Mouse (Mus musculus) fat pad, adult 2 months (tissue): ENCODE data around the gene Camk2d.

Experiments
- DNase-seq: peaks from one replicate; pipeline ENCODE4 v3.0.0-alpha.2; 2011; ENCODE audit warnings: low read depth, low spot score; ENCODE audit errors: extremely low read depth

Camk2d gene

DNA sequence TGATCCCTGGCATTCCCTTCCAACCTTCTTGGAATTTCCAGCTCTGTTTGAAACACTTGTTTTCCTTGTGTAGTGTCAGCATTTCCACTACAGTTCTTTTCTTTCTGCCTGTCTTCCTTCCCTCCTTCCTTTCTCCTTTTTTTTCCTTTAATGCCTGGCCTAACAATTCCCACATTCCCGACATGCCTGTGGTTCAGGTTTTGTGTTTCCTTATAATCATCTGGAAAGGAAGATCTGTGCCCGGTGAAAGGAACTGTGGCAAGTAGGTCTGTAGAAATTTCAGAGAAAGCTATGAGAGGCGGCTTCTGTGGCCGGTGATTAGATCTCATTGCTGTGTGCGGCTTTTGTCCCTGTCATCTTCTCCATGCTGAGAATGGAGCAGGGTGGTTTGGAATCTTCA, 139.1 kb downstream of the Camk2d start:
- no peak for DNase-seq

DNA sequence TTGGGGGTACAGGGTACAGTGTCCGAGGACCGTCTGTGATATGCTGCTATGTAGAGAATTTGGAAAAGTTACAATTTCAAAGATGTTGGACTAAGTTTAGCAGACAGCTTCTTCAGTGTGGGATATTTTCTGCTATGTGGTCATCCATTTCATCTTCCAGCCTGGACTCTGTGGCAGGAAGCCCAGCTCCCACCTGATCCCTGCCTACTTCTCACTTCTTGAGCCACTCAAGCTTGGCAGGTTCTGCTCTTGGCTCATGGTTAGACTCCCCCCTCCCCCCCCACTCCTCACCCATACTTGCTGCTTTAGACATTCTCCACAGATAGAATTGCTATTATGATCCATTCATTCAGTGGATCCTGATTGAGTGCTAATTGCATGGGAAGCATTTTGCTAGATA, 141.0 kb downstream of the Camk2d start:
- DNase-seq: no peak

DNA sequence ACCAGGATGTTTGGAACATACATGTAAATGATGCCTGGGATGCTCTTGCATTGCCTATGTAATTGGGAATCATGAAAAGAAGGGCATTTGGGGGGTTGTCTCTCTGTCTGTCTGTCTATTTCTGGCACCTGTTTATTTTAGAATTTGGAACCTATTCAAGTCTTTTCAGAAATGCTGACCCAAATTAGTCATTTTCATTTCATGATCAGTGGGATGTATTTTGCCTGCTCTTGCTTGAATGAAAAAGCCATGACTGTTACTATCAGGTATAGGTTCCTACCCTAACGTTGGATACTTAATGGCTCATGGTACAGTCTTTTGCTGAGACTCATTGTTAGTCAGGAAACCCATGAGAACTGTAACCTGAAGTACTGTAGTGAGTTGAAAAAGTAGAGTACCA, 144.0 kb downstream of the Camk2d start:
- no peak for DNase-seq

DNA sequence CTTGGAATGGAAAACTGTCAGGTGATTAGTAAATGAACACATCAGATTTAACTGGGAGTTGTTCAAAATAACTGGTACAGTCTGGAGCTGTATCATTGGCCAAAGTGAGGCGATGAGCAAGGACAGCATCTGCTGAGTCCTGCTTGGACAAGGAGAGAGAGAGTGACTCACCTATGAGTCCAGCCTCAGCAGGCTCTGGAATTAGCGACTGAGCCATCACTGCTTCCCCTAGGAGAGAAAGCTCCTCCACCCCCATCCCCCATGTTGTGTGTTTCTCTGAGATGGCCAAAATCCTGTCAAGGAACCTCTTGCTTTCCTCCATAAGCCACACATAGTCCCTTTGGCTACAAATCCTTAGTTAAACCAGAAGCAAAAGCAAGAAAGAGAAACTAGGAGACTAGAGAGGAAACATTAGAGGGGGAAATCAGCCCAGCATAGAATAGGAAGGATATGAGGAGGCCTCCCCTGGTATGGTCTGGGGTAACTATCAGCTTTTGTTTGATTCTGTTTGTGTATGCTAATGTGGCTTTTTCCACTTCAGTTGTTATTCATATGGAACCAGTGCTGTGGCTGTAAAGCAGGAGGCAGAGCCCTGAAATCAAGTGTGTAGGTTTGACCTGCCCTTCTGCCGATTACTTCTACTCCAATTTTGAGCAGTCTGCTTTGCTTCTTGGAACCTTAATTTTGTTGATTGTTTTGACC, 148.5 kb downstream of the Camk2d start:
- no peak for DNase-seq

DNA sequence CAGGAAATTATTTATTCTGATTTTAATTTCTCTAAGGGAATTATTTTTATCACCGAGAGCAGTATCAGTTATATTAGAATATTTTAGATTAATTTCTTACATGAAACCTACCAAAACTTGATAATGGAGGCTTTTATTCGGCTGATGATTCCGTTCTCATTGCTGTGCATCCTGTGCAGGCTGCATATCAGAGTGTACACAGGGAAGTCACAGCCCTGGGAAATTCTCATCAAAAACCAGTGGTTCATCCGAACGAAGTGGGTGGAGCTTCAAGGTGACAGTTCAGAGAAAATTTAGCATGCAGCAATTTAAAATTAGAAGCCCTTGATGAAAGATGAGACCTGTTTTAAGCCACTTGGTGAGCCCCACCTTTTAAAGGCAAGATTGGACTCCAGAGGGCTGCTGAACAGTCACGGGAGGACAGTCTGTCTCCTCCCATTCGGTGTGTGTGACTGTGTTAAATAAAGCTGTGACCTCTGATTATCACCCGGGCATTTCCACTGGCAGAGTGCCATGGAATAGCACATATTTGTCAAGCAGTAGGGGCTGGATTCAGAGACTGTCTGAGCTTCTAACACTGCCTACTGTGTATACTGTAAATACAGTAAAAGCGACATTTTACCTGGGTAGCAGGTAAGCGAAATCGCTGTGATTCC, 150.2 kb downstream of the Camk2d start:
- no peak for DNase-seq

DNA sequence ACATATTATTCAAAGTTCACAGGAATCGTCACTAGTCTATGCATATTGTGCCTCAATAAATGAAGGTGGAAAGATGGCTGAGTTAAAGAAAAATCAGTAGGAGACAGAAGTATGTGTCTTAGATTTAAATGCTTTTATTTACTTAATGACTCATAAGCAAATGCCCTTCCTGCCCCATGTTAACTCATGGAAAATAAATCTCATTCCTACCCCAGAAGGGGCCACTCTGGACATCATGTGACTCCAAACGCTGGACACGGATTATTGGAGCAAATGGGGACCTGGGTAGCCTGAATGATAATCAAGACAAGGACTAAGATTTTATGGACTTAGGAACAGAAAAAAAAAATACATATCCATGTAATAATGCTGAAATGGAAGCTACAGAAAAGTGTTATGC, 151.5 kb downstream of the Camk2d start:
- DNase-seq: no peak

DNA sequence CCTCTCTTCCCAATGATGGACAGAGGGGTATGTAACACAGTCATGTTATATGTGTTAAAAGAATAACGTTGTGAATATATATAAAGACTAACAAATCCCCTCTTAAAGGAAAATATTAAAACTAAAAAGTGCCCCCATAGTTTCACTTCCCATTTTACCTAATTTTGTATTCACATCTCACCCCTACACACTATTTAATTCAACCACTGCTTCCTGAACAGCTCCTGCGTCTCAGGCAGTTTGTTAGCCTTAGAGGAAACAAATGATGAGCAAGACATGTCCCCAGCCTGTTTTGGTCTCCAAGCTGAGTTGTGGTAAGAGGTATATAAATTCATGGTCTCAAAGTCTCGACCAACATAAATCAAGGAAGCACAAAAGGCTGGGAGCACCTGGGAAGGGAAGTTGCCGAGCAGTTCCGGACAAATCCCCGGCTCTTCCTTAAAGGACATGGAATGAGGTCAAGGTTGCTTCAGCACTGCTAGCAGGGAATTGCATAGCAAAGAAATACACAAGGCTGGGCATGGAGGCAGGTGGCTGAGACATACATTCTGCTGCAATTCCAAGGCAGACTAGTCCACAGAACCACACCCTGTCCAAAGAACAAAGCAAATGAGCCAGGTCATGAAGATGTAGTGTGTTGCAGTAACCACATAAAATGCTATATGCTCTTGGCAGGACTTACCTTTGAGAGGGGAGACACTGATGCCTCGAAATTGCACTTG, 155.4 kb downstream of the Camk2d start:
- no peak for DNase-seq

DNA sequence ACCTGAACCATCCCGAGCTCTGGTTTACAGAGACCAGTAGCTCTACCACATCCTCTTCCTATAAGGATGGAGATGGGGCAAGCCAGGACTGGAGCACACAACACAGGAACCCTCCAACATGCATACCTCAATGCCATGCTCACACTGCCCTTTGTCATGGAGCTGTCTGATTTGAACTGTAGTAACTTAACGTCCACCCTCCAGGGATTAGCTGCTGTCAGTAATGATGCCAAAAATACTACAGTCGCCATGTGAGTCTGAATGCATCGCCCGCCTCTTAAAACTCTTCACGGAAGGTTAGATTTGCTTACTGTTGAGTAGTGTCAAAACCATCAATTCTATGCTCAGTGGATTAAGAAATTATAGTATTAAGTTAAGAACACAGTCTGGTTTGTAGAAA, 156.9 kb downstream of the Camk2d start:
- DNase-seq: no peak

DNA sequence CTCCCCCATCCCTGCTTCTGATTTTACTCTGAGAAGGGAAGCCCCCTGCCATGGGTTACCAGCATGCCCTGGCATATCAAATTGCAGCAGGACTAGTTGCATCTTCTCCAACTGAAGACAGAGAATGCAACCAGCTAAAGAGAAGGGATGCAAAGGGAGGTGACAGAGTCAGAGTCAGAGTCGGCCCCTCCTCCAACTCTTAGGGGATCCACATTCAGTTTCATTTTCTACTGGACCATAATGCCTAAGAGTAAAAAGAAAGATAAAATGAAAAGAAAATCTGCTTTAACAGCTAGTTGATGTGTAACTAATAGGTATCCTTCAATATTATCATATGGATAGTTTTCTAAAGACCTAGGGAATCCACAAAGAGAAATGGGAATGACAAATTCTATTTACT, 162.3 kb downstream of the Camk2d start:
- DNase-seq: no peak

DNA sequence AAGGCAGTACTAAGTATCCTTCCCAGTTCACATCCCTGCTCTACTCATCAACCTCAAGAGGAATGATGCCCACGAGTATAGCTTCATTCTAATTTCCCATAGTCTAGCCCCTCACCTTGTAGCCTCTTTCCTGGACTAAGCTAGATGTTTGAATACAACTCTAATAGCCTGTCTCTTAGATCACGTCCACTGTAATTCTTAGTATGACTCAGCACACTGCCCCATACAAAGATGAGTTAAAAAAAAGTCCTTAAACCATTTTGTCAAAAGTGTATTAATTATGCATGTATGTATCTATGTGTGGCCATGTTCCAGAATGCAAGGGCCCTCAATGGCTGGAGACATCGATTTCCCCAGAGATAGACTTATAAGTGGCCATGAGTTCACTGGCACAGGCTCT, 164.5 kb downstream of the Camk2d start:
- no peak for DNase-seq

DNA sequence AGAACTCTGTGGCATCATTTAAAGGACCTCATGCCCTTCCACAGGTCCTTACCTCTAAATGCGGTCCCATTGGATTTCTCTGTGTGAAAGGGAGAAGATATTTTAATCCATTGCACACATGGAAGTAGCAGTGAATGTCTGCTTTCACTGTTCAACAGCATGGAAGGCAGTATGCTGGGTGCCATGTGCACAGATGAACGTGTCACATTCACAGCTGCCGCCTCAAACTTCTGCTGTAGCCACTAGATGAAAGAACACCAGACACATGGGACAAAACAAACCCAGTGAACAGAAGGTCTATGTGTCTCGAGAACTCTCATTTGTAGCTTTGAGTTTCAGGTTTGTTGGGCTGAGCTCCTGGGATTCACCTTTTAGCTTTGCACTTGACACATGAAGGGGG, 168.6 kb downstream of the Camk2d start:
- no peak for DNase-seq

DNA sequence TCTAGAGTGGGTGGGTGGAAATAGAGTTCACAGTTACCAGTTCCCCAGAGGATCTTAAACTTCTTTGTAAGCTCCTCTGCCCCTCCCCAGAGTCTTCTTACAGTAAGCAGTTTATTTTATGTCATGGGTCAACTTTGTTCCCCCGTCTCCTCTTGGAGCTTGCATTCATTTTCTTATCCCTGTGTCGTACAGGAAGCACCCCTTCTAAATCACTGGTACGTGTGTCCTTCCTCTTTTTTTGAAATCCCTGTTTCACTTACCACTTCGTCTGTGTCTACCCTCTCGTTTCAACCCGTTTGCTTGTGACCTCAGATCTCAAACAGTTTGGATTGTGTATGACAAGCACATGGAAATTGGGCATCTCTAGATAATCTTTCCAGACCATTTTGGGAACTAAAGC, 174.0 kb downstream of the Camk2d start:
- no peak for DNase-seq

DNA sequence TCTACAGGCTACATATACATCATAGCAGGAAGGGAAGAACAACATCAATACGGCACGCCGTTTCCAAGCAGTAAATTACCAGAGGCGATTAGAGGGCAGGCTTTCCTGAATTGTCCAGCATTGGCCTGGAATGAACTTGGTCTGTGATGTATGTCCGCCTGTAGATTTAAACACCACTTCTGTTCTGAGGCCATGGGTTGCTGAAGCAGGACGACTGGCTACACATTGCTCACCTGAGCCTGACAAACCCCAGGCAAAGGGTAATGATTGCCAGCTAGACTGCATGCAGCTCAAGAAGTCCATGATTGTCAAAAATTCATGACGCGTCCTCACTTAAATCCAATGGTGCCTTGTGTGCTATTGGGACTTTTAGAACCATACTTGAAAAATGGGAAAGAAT, 174.9 kb downstream of the Camk2d start:
- DNase-seq: no peak

DNA sequence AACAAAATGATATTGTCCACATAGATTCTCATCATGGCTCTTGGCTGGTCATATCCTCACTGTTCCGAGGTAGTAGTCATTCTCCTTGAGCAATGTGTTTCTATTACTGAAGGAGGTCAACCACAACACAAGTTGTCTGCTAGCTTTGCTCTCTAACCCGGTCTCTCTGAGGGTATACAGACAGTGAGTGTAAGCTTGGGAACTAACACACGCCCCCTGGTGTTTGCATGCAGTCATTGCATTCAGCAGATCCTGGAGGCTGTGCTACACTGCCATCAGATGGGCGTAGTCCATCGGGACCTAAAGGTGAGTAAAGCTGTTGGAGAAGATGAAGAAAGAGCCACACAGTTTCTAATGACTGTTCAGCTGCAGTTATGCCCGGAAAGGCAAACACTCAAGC, 175.4 kb downstream of the Camk2d start:
- no peak for DNase-seq

DNA sequence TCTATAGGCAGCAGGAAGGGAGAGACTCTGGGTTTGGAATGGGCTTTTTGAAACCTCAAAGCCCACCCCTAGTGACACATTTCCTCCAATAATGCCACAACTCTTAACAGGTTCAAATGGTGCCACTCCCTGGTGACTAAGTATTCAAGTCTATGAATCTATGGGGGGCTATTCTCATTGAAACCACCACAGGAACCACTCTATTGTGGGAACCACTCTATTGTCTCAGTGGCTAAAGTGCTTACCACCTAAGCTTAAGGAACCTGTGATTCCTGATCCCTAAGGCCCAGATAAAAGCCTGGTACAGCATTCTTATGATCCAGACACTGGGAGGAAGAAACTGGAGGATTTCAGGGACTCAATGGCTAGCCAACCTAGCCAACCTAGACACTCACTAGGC, 179.9 kb downstream of the Camk2d start:
- no peak for DNase-seq

DNA sequence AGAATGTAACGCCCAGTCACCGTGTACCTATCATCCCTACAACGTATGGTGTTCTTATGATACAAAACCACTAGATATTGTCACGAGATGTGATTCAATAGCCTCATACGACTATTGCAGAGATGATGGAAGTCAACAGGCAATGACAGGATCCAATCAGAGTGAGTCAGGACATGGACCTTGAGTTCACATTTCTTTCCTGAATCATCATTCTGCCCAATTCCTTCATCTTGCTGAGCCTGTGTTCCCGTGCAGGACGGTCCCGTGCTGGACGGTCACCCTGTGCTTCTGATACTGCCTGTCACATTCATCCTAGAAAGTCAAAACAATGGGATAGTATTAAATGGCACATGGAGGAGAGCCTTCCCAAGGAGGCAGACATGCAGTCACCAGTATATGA, 181.0 kb downstream of the Camk2d start:
- DNase-seq: no peak

DNA sequence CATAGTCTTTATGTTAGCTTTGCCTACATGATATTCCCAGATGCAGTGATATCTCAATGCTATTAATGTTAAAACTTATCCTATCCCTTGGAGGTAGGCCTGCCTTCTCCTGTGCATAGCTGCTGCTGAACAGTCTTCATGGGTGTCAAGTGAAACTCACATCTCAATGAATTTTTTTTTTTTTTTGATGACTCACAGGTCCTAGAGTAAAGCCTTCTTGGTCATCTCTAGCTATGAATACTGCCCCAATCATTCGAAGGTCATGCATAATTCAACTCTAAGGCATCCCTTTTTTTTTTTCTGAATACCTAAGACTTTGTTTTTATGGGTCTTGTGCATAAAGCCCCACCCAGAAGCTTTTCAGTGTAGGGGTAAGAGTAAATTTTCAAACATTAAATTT, 181.8 kb downstream of the Camk2d start:
- no peak for DNase-seq

DNA sequence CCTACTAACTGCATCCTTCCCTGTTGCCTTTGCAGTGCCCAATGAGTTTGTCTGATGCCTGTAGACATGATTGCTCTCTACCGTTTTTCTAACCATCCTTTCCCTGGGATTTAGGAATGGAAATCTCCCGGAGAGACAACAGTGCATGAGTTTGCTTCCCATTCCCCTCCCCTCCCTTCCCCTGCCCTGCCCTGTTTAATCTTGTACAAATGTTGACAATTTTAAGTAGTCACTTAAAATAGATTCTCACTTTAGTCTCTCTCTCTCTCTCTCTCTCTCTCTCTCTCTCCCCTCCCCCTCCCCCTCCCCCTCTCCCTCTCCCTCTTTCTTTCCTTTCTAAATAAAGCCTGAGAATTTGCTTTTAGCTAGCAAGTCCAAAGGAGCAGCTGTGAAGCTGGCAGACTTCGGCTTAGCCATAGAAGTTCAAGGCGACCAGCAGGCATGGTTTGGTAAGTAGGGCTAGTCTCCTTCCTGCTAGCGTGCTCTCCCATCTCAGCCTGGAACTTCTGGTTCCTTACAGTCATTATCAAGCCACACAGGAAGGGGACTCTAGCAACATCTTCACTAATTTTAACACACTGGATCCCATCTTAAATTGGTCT, 184.0 kb downstream of the Camk2d start:
- DNase-seq: no peak

DNA sequence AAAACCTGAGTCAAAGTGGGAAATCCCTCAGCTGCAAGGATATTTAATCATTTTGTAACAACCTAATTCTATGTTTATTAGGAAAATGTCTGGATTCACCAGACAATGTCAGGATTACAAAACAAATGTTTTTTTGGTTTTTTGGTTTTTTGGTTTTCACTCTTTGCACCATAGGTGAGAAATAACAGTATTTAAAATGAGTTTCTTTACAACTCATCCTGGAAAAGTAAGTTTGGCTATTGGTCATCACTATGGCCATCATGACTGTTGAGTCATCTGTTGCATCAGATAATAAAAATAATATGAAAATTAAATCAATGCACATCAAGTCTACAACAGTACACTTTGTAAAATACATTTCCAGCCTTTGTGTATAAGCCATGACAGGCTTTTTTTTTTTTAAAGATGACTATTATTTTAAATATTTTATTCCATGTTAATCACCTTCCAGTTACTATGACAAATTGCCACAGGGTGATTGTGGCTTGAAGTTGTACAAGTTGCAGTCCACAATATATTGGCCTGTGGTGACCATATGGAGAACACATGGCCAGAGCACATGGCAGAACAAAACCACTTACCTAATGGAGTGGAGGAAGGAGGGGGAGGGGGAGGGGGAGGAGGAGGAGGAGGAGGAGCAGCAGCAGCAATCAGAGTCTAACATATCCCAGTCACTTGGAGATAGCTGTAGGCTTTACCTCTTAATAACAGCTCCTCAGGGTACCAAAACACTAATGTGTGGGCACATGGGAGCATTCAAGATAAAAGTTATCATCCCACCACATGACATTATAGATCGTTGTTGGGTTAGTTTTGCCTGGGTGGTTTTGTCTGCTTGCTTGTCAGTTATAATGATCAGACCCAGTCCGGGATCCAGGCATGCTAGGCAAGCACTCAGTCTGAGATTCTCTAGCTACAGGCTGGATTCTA, 197.2 kb downstream of the Camk2d start:
- no peak for DNase-seq

DNA sequence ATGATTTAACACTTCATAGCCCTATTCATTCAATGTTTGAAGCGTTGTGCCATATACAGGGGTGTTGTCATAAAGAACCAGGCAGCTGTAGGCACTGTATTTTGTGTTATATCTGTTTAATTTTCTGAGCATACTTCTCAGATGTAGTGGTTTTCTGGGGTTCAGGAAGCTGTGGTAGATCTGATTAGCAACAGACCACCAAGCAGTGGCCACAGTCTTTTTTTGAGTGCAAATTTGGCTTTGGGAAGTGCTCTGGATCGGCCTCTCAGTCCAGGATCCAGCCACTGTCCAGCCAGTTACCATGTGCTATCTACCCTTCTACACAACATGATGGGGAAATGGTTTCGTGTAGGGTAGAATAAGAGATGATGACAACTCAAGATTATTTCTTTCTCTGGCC, 199.8 kb downstream of the Camk2d start:
- no peak for DNase-seq

DNA sequence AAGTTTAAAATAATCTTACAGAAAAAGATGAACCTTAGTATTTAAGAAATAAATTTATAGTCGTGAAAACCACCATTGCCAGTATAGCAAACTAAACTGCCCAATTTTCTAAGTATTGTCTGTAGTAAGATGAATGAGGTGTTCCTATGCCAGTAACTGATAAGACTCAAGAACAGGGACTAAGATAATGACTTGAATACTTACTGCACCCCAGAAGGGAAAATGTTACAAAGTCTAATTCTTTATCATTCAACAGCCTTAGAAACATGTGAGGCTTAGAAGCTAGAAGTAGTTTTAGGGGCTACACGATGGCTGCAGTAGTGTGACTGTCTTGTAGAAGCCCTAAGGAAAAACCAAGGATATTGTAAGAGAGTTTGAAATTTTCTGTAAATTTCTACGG, 200.9 kb downstream of the Camk2d start:
- no peak for DNase-seq
